Mouse (Mus musculus): ENCODE results near the gene Znrf4.

Gene Znrf4

DNA sequence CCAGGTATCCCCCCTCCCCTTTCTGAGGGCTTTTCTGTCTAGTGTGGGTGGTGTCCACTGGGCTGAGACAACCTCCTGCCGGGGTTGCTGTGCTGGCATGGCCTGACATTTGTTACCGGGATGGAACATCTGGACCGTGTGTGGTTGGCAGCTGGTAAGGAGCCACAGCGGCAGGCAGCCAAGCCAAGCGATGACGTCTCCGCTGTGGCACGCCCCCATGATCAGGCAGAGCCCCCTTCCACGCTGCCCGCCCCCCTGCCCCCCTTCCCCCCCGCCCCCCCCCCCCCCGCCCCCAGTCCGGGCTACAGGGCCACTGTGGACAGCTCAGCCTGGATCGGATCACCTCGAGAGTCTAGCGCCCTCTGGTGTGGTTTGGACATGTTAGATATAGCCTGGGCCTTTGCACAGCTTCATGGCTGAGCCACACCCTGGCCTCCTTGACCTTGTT is 24.8 kb downstream of the Znrf4 start:
- DNase-seq (ENCODE audit: low read depth): peak; percentile 53

DNA sequence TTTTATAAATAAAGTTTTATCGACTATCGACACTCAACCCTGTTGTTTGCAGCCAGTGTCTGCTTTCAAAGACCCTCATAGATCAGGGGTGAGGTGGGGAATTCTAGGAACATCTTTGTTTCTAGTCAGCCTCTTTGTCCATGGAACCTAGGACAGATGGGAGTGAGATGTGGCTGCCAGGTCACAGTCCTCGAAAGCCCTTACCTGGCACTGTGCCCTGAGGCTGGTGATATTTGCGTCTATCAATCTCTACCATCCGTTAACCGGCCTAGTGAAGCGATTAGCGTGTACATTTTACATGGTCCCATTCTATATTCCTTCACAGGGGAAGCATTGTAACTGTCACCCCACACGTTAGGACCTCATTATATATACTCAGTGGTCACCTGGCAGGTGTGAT is 26.3 kb downstream of the Znrf4 start:
- DNase-seq (ENCODE audit: low read depth): no peak

DNA sequence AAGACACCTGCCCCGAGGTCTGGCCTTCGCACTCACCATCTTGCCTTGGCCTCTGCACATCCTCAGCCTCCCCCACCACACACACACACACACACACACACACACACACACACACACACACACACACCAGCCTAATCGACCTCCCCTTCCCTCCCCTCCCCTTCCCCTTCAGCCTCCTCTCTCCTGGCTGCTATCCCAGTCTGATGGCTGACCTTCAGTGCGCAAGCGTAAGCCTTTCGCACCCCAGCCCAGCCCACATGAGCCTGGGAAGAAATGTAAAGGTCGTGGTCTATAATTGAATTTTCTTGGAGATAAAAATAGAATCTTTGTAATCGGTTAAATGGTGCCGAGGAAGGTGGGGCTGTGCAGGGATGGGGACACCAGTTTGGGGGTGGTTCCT is 27.1 kb downstream of the Znrf4 start:
- no peak for DNase-seq (ENCODE audit: low read depth)

DNA sequence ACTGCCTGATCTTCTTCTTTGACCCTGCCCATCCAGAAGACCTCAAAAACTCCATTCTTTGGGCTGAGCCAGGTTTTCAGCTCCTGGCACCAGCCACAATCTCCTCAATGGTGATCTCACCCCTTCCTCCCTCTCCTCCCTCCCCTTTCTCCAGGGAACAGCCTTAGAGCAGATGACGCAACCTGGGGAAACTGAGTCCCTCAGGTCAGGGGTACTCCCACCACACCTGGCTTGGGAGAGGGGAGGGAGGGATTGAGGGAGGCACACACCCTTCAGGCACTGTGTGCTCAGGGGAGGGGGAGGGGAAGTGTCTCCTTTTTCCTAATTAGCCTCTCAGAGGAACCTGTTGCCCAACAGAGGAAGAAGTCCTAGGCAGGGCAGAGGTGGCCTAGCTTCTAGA is 29.6 kb downstream of the Znrf4 start:
- no peak for DNase-seq (ENCODE audit: low read depth)

DNA sequence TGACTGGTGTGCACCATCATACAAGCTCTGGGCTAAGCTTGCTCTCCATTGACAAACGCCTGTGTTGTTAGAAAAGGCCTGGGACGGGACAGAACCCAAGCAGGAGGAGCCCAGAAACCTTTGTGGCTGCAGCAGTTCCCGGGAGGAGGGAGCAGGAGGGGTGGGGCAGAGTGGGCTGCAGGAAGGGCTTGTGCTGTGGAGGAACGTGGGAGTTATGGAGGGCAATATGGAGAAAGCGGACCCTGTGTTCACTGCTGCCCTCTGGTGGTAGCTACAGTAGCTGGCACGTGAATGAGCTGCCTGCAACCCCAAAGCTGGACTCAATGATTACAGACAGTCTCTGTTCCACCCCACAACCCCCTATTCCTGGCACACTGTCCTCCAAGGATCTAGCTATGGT is 32.9 kb downstream of the Znrf4 start:
- peak; percentile 89 for DNase-seq (ENCODE audit: low read depth)

DNA sequence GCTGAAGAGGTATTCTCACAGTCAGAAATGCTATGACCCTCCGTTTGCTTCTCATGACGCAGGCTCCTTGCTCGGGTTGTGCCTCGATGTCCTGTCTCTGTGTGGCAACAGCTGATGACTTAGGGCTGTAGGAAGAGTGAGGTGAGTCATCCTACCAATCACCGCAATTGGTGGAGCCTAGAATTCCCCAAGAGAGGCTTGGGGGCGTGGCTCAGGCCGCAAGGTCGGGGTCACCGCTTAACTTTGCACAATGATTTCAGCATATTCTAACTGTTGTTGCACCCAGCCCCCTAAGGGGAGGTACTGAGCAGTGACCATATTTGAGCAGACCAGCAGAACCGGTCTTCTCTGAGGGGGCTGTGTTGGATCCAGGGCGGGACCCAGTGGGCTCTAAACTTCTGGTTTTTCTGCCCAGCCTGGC is 34.0 kb downstream of the Znrf4 start:
- DNase-seq (ENCODE audit: low read depth): no peak

DNA sequence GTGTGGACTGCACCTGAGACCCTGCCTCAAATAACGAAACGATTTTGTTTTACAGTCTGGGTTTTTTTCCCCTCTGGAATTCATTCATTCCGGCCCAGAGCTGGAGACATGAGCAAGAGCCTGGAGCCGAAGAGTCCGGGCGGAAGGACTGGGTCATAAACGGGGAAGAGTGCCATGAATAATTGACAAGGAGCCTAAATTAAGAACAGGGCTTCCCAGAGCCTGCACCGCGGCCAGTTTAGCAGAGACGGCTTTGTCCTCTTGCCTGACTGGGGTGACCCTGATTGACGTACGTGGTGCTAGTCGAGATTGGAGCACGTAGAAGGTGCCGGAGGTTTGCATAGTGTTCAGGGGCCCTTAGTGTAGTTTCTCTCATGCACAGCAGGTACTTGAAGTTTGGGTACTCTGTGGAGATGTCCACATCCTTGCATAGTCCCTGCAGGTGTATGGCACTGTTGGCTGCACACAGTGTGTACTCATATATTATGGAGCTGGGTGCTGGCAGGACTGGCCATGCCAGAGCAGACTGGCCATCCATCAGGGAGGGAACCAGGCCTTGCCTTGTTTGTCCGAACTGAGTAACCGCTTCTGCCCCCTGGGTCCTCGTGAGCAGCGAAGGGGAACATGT is 34.9 kb downstream of the Znrf4 start:
- no peak for DNase-seq (ENCODE audit: low read depth)

DNA sequence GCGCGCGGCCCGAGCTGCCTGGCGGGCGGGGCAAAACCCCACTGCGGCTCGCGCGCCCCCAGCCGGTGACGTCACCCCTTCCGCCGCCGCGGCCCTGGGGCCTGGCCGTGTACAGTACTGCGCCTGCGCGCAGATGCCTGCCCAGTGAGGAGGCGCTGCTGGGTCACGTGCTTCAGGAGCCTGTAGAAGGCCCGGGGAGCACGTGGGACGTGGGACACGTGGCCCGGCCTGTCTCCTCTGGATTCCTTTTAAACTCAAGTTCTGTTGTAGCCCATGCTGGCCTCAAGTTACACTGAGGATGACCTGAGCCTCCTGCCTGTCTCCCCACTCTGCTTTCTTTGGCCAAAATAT is 35.9 kb downstream of the Znrf4 start, which contains the start of gene Ptprs:
Gene Ptprs, minus strand, starts transcription at position 82 of the 351 bp plus-strand sequence.
- DNase-seq (ENCODE audit: low read depth): peak; percentile 90

DNA sequence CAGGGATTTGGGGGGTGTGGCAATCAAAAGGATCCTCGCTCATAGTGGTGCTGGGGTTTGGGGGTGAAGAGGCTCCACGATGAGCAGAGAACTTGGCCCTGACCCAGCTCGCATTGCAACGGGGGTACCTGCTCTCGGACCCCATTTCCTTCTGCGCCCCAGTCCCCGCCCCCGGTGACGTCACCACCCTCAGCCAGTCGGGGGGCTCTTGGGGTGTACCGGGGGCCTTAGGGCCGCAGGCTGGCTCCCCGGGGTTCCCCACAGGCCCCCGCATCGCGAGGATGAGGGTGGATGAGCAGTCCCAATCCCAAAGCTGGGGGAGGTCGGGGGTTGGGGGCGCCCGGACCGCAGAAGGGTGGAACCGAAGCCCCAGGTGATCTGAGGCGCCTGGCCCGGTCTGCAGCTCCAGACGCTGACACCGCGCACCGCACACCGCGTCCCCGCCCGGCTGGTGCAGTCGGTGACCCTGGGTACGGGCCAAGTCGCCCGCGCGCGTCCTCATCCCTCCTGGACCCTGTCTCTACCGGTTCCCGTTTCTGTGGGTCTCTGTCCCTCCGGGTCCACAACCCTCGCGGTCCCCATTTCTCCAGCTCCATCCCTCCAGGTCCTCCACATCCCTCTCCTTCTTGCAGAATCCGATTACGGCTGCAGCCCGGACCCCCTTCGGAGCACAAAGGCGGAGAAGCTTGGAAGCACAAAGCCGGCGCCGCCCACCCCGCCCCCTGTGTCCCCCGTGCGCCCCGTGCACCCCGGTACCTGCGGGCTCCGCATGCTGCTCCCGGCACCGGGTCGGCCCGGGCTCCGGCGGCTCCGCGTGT is 36.4 kb downstream of the Znrf4 start:
- no peak for DNase-seq (ENCODE audit: low read depth)

DNA sequence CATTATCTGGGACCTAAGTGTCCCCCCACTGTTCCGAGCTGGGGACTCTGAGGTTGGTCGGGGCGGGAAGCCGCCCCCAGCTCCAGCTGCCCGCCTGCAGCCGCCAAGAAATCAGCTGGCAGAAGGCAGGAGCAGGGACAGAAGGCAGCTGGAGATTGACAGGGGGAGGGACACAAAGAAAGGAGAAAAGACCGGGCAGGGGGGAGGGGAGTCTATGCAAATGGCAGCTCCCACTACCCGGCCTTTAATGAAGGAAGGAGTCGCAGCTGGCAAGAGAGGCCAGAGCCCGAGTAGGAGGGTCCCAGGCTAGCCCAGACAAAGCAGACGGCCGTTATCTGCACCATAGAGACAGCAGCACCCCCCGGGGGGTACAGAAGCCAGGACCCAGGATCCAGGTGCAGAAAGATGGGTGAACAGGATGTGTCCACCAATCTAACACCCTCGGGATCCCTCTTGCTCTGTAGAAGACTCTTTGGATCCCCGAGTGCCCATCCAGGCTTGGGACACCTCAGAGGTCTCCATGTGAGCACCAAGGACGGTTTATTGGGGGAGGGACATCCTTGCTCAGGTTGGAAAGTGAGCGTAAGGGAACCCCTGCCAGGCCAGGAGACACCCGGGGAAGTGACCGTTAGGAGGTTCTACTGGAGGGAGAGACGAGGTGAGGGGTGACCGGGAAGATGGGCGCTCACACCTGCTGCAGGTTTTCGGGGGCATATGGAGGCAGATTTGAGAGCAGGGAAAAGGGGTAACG is 37.2 kb downstream of the Znrf4 start:
- DNase-seq (ENCODE audit: low read depth): peak; percentile 53

DNA sequence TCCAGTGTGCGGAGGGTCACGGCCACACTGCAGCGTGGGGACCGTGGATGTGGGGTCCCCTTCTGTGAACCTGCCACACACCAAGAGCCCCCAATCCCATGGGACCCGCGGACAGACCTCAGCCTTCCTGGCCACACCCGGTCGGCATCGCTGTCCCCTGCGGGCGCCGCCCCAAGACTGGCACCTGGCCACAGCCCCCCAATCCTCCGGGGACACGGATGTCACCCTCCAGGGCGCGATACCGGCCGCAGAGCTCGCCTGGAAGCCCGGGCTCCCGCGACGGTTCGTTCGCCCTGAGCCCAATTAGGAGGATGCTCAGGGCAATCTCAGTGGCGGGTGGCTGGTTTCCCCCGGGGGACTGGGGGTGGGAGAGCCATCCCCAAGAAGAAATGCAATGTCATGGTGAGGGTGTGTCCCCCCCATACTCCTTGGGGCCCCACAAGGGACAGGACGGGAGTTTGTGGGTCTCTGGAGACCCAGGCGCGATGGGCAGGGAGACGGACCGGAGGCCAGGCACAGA is 37.9 kb downstream of the Znrf4 start:
- DNase-seq (ENCODE audit: low read depth): peak; percentile 41

DNA sequence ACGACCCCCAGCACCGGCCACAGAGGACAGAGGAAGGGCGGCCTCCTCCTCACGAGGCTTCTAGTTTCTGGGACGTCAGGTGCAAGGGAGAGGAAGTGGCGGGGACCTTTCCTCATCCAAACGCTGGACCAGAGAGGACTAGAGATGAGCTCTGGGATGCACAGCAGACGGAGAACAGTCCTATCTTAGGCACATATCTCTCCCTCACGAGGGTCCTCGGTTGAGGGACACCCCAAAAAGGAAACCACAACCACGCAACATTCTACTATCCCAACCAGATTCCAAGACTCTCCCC is 38.7 kb downstream of the Znrf4 start:
- peak; percentile 33 for DNase-seq (ENCODE audit: low read depth)

DNA sequence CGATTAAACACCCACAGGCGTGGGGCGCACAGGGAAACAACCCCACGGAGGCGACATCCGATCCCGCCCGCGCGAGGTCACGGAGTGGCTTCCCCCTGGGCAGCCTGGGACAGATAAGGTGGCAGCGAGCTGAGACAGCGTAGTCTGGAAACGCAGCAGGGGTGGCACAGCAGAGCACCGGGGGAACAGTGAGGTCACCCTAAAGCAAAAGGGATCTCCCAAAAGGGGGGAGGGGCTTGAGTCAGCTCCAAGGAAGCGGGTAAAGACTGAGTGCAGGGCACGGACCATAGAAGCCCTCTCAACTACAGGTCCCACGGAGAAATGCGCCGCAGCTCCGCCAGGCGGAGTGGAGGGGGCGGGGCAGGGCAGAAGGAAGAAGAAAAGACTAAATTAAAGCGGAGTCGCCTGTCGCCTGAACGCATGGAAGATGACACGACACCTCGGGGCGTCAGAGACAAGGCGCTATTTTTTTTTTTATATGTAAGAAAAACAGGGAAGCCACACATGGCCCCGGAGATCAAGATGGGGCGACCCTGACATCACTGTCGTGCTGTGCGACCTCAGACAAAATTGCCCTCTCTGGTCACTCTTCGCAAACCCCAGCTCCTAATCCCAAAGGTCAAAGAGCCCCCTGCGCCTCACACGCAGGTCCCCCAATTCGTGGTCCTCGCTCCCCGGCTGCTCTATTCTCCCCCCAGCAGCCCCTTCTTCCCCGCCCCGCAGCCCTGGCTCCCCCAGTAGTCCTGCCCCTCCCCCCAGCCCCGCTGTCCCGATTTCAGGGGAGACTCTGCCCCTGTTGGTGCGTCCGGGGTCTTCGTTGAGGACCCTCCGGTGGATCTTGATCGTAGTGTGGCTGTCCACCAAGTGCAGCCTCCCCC is 39.3 kb downstream of the Znrf4 start:
- DNase-seq (ENCODE audit: low read depth): peak; percentile 88

DNA sequence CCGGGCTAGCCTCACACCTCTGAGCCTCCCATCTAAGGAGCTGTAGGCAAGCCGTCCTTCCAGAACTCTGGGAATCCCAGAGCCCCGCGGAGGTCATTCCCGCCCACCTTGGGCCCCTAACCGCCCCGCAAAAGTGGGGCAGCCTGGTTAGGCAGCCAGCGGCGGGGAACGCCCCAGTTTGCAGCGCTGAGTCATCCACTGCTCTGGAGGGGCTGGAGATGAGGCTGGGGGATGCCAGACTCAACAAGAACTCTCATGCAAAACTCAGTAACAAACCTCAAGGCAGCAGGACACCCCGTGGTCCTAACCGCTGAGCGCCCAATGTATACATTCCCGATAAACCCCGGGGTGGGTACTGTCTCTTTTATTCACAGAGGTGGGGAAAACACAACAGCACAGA is 40.1 kb downstream of the Znrf4 start:
- DNase-seq (ENCODE audit: low read depth): no peak

DNA sequence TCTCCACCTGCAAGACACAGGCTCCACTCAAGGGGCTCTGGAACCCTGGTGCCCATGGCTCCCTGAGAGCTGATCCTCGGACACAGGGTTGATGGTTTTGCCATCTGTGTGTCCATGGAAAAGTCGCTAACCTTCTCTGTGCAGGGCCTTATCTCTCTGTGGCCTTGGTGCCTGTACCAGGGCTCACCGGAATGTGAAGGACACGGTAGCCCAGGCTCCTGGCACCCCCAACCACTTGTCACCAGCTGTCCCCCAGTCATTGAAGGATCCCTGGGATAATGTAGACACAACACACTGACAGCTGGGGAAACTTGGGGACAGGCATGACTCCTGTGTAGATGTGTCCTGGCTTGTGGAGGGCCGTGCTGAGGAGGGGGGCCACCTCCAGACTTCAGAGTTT is 41.1 kb downstream of the Znrf4 start:
- DNase-seq (ENCODE audit: low read depth): no peak

DNA sequence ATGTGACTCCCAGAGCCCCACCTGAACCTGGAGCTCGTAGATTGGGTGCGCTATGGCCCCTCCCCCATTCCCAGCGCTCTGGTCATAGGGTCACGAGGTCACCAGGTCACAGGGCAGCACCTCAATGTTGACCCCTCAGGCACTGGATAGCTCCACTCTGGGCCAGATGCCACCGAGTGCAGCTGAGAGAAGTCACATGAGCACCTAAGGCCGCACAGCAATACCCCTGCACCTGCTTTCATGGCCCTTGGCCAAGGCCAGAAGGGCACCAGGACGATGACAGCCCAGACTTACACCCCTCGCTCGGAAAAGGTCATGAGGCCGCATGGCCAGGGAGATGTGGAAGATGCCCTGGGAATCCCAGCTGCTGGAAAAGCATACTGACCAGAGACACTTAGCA is 41.7 kb downstream of the Znrf4 start:
- DNase-seq (ENCODE audit: low read depth): no peak

DNA sequence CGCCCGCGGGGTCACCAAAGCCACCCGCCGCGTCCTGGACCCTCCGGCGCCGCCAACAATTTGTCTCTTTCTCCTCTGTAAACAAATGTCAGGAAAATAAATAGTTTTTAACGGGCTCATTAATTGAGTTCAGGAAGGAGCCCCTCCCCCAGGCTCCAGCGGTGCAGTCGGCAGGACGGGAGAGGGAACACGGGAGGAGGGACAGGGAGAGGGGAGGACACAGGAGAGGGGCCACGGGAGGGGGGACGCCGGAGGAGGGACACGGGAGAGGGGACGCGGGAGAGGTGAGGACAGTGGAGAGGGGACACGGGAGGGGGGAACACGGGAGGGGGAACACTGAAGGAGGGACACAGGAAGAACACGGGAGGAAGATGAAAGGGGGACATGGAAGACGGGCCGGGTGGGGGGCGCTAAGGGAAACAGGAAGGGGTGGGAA is 42.2 kb downstream of the Znrf4 start:
- no peak for DNase-seq (ENCODE audit: low read depth)

DNA sequence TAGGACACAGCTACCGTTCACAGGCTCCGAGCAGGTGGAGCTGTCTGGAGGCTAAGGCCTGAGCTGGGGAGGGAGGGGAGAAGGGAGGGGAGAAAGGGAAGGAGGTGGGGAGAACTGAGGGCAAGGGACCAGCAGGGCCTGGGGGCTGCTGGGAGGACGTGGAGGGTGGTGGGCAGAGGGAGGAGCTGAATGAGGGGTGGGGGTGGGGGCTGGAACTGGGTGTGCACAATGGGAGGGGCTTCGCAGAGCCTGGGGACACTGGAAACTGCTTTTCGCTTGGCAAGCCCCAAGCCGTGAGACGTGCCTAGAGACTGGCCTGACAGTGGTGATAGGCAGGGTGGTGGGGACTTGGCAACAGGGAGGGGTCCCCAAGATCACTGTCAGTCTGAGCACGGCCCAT is 43.0 kb downstream of the Znrf4 start:
- DNase-seq (ENCODE audit: low read depth): no peak

DNA sequence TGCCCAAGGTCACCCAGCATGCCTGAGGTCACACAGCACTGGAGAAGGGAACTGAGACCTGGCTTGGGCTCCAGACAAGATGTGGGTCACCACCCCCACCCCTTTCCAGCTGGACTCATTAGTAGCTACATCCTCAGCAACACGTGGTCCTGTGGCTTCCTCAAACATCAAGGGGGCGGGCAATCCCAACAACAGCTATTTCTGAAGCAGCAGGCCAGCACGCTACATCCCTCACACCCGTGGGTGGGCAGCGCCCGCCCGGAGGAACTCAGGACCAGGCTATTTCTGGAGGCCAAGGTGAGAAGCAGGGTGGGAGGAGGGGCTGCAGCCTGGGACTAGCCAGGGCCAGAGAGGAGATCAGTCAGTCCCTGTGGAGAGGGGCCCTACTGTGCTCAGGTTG is 43.4 kb downstream of the Znrf4 start:
- DNase-seq (ENCODE audit: low read depth): no peak

DNA sequence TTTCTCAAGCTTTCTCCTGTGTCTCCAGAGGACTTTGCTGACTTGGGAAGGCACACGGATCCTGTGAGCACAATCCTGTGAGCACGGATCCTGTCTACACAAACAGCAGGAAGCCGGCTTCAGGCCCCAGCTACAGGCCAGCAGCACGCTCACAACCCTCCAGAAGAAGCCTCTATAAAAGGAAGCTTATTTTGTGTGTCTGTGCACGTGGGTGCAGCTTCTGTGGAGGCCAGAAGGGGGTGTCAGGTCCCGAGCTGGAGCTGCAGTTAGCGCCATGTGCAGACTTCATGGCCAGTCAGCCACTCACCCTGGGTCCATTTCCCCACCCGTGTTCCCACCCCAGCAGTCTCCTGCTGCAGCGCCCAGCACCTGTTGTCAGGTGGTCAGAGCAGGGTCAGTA is 43.9 kb downstream of the Znrf4 start:
- no peak for DNase-seq (ENCODE audit: low read depth)

DNA sequence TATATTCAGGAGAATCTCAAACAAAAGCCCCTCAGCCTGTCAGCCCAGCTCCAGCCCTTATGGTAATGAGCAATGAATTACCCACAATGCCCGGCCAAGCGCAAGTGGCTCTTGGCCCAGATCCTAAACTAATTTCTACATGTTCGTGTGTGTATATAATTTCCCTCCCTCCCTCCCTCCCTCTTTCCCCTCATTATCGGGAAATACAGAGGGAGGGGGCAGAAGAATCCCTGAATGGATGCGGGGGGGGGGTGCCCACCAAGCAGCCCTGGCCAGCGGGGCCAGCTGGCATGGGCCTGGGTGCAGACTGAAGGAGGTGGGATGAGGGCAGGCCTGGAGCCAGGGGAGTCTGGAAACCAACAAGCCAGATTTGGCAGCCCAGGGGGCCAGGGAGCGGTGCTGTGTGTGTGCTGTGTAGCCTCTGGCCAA is 44.8 kb downstream of the Znrf4 start:
- no peak for DNase-seq (ENCODE audit: low read depth)

DNA sequence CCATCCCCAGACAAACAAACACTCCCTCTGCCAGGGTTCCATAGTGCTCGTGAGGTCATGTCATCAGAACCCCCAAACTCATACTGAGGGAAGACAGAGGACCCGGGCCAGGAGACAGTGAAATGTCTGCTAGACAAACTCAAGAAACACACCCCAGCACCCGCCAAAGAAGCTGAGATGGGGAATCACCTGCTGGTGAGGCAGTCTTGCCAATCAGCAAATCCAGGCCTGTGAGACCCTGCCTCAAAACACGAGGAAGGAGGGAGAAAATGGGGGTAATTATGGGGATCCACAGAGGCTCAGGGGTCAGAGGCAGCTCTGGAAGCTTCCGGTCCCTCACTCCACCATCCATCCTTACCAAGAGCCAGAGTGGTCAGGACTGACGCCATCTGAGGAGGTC is 45.5 kb downstream of the Znrf4 start:
- no peak for DNase-seq (ENCODE audit: low read depth)

Data from naive thymus-derived CD4-positive, alpha-beta T cell, adult 2 months (primary cell).